Mouse (Mus musculus) spleen, postnatal 10 days (tissue): ENCODE measurements around the gene Vmn2r101.

Experiments used
- DNase-seq, 2 experiments: peaks; one replicate each; pipeline ENCODE4 v3.0.0; 2021 to 2022; ENCODE audit warnings: low spot score in 2 of 2

The Vmn2r101 gene

GRCm38 (mm10) chr17:19576927-19577326, at the start of gene Vmn2r101:
Gene Vmn2r101, plus strand, starts transcription at chr17:19577227.
- no peak for DNase-seq

GRCm38 (mm10) chr17:19629328-19629727, 52.3 kb downstream of the Vmn2r101 start:
- DNase-seq, result no peak

GRCm38 (mm10) chr17:19658447-19658846, 81.4 kb downstream of the Vmn2r101 start:
- DNase-seq, result no peak

DNA sequence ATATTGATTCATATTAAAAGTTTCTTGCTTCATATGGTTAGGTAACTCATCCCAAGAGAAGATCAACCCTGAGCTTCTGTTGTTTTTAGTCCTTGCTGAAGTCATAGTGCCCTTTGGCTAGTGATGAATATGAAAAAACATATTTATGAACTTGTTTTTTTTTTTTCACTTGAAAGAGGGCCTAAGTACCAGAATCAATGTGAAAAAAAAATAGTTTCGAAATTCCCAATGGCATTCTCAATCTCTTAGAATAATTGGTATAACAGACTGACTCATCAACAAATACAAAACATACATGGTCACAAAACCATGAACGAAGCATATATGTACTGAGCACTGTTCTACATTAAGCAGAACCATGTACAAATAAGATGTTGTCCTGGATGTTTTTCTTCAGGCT, 83.0 kb downstream of the Vmn2r101 start, which contains the start of gene Vmn2r102:
Gene Vmn2r102, plus strand, starts transcription at position 301 of the 400 bp plus-strand sequence.
- no peak for DNase-seq
